Mouse (Mus musculus) urinary bladder, postnatal 10 days (tissue): ENCODE measurements around the gene Tmem140.

Experiments
- DNase-seq: peaks from one replicate; pipeline ENCODE4 v3.0.0; 2022; ENCODE audit warnings: low spot score

The Tmem140 gene

GRCm38 (mm10) chr6:34909631-34910345, 46.8 kb downstream of the Tmem140 start:
- no peak for DNase-seq

- DNase-seq = peak; percentile 71
These were observed 47.6 kb downstream of the Tmem140 start, which contains the start of gene Wdr91 for GRCm38 (mm10) chr6:34910371-34911219. Gene Wdr91 (minus strand): TSS chr6:34910876.

- no peak for DNase-seq
These were observed 50.5 kb downstream of the Tmem140 start for GRCm38 (mm10) chr6:34913341-34914040.

GRCm38 (mm10) chr6:34914462-34914861, 51.5 kb downstream of the Tmem140 start:
- no peak for DNase-seq

- no peak for DNase-seq
These were observed 56.2 kb downstream of the Tmem140 start for GRCm38 (mm10) chr6:34919146-34919545.

- no peak for DNase-seq
These were observed 57.0 kb downstream of the Tmem140 start, which contains the start of gene Stra8 for GRCm38 (mm10) chr6:34919956-34920355. Gene Stra8 (plus strand): TSS chr6:34920163.

- no peak for DNase-seq
These were observed 57.7 kb downstream of the Tmem140 start for GRCm38 (mm10) chr6:34920631-34921030.

- DNase-seq = no peak
These were observed 59.0 kb downstream of the Tmem140 start for GRCm38 (mm10) chr6:34921941-34922340.
